Mouse (Mus musculus) erythroblast, embryonic 14.5 days (primary cell): ENCODE results near the gene Sp3.

Experiments used
- GATA1 ChIP-seq: IDR thresholded peaks from 2 replicates; pipeline ENCODE4 v1.6.1; 2012; ENCODE audit warnings: low read length, inconsistent platforms, mixed read lengths
- TAL1 ChIP-seq: IDR thresholded peaks from 3 replicates; pipeline ENCODE4 v1.6.1; 2012; ENCODE audit warnings: low read length, inconsistent platforms, mixed read lengths

DNA sequence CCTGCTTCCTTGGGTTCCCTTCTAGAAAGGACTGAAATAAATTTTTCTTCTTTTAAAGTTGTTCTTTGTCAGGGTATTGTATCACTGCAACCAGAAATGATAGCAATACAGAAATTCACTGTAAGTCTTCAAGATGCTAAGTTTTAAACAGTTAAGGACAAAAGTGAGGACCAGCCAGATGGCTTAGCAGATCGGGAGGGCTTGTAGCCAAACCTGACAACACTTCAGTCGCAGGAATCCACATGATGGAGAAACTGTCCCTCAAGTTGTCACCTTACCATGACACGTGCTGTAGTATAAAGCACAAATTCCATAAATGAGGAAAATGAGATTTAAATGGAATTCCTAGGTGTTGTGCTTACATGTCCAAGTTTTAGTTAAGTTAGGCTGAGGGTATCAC is 3.0 kb upstream of the Sp3 start:
- no peak for TF ChIP-seq TAL1
- no peak for TF ChIP-seq GATA1
